Mouse (Mus musculus): ENCODE results near the gene Mrpl52.

DNA sequence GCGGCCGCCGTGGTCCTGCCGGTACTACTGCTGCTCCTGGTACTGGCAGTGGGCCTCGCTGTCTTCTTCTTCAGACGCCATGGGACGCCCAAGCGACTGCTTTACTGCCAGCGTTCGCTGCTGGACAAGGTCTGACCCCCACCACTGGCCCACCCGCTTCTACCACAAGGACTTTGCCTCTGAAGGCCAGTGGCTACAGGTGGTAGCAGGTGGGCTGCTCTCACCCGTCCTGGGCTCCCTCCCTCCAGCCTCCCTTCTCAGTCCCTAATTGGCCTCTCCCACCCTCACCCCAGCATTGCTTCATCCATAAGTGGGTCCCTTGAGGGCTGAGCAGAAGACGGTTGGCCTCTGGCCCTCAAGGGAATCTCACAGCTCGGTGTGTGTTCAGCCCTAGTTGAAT, 13.8 kb downstream of the Mrpl52 start:
- TF ChIP-seq EP300 (IDR thresholded peaks at IDR 0.05; ENCODE audit: low read depth), result no peak
- TF ChIP-seq CTCF (IDR thresholded peaks at IDR 0.05; ENCODE audit: low read depth), result no peak

All from liver, embryonic 14.5 days (tissue).